Mouse (Mus musculus): Measurements from ENCODE around the gene Aplp2.

Gene Aplp2

GRCm38 (mm10) chr9:31226541-31226940, 14.9 kb upstream of the Aplp2 start:
- DNase-seq (ENCODE audit: low read depth, low spot score), result no peak

GRCm38 (mm10) chr9:31225808-31226207, 14.2 kb upstream of the Aplp2 start:
- DNase-seq (ENCODE audit: low read depth, low spot score), result peak; percentile 47

DNA sequence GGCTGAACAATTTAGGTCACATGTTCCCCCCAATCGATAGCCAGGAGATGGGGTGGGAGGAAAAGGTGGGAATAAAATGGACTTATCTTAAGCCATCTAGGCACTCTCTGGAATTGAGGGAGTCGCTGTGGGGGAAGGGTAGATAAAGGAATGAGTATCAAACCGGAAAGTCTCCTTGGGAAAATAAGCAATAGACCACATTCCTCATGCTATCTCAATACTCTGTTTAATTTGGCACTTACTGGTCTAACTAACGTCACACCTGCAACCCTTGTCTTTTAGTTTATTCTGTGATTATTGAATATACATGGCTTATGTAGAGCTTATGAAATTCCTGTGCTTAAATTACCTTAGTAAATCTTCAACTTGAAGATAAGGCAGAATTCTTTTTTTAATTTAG, 11.9 kb upstream of the Aplp2 start:
- DNase-seq (ENCODE audit: low read depth, low spot score), result no peak

GRCm38 (mm10) chr9:31221170-31221569, 9.6 kb upstream of the Aplp2 start:
- DNase-seq (ENCODE audit: low read depth, low spot score), result no peak

DNA sequence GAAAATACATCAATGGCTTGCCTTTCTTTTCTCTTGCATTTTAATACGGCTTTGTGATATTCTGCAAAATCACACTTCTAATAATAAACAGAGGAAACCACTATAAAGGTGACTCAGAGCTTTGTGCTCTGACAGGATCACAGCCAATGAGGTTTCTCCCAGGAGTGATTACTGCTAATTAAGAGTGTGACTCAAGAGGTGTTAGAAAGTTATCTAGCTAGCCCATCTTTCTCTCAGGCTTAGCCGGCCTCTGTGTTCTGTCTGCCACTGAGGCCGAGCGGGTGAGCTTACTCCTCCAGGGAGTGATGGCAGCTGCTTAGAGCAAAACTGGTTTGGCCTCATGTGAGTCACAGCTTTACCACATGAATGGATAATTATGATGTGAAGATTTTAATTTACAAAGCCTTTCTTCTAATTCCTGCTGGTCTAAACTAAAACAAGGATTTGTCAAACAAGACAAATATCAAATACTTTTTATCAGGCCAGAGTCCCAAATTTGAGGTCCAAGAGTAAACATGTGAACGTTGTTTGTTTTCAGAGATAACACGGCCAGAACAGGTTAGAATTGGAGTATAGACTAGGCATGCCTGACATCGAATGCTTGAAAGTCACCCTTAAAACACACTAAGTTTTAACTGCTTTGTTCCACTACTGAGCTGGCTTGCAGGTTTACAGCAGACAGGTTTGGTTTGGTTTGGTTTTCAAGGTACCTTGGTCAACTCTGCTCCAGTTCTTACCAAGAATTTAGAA, 6.2 kb upstream of the Aplp2 start:
- no peak for DNase-seq (ENCODE audit: low read depth, low spot score)

DNA sequence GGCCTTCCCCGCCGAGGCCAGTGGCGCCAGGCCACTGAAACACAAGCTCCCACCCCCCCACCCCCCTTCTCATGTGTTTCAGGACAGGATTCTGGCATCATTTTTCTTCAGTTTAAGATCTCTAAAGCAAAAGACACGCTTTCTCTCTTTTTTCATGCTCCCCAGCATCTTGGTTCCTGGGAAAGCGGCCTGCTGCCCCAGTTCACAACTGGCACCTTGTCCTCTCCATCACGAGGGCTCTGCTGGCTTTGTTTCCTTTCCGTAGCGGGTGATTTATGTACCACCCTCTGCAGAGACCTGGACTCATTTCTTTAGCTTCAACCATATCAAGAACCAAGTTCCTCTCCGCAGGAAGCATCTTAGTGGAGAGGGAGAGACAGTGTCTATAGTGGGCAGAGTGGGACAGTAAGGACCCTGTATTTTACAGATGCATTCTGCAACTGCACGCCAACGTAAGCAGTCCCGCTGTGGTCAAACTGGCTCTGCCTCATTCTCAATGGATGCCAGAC, 939 bp upstream of the Aplp2 start:
- DNase-seq (ENCODE audit: low read depth, low spot score), result no peak

DNA sequence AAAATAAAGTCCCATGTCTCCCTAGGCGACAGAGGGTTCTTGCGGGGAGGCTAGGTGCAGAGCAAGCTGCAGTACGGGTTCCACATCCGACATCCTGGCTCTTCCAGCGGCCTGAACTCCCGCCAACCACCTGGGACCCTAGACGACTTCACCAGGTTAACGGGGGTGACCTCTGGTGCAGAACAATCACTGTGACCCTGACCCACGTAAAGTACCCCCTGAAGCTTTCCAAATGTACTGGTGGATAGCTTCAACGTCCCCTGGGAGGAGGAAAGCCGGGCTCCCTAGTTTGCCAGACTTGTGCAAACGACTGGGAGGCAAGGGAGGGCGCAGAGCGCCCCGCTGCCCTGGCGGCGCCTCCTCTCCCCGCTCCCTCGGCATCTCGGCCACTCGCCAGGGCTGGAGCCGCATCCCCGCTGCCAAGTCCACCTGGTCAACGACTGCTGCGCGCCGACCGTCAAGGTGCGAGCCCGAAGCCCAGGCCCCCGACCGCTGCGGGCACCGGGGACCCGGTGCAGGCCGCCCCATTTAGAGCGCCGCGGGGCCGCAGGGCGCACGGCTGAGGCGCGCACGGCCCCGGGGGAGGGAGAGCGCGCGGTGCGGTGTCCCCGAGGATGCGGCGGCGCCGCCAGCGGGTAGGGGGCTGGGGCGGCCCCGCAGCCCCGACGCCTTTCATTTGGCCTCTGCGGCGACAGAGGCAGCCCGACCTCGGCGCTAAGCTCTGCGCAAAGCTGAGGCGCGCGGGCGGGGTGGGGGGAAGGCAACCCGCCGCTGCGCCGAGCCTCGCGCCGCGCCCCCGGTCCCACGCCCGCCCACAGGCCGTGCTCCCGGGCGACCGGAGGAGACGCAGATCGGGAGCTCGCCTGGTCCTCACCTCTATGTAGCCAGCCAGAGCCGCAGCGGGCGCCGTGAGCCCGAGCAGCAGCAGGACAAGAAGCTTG, 596 bp downstream of the Aplp2 start:
- no peak for DNase-seq (ENCODE audit: low read depth, low spot score)

GRCm38 (mm10) chr9:31210163-31210562, 1.5 kb downstream of the Aplp2 start:
- no peak for DNase-seq (ENCODE audit: low read depth, low spot score)

GRCm38 (mm10) chr9:31209502-31209901, 2.1 kb downstream of the Aplp2 start:
- no peak for DNase-seq (ENCODE audit: low read depth, low spot score)

DNA sequence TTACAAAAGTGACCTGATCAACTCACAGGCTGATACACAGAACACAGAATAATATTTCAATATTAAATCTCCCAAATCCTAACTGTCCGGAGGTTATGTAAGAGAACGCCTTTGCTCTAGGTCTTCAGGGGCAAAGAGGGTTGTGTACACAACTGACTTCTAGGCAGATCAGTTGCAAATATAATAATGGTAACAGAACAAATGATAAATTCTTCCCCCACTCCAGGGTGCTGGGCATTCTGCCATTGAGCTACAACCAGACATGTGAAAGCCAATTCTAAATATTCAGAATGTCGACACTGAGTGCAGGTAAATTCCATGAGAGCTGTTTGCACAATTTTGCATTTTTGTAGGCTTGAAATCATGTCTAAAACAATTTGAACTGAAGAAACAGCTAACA, 3.9 kb downstream of the Aplp2 start:
- no peak for DNase-seq (ENCODE audit: low read depth, low spot score)

DNA sequence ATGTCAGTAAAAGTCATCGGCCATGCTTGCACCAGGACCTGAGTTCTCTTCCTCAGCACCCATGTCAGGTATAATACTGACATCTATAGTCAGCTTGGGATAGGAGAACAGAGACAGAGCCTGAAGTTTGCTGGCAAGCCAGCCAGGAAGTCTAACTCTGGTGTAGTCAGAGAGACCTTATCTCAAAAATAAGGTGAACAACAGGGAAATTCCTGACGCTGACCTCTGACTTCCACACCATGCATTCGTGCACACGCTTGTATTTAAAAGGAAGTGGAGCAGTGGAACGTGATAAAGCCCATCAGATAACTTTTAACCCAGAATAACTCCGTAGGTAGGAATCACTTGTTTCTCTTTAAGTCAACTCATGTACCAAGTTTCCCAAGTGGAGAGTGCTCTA, 6.9 kb downstream of the Aplp2 start:
- DNase-seq (ENCODE audit: low read depth, low spot score), result no peak

- DNase-seq (ENCODE audit: low read depth, low spot score), result peak; percentile 47
Observed at GRCm38 (mm10) chr9:31203571-31204210, 7.9 kb downstream of the Aplp2 start.

GRCm38 (mm10) chr9:31203068-31203467, 8.5 kb downstream of the Aplp2 start:
- DNase-seq (ENCODE audit: low read depth, low spot score), result no peak

GRCm38 (mm10) chr9:31198614-31199013, 13.0 kb downstream of the Aplp2 start:
- DNase-seq (ENCODE audit: low read depth, low spot score), result no peak

- DNase-seq (ENCODE audit: low read depth, low spot score), result no peak
Observed at GRCm38 (mm10) chr9:31197782-31198181, 13.8 kb downstream of the Aplp2 start.

- DNase-seq (ENCODE audit: low read depth, low spot score), result no peak
Observed at GRCm38 (mm10) chr9:31196742-31197141, 14.9 kb downstream of the Aplp2 start.

DNA sequence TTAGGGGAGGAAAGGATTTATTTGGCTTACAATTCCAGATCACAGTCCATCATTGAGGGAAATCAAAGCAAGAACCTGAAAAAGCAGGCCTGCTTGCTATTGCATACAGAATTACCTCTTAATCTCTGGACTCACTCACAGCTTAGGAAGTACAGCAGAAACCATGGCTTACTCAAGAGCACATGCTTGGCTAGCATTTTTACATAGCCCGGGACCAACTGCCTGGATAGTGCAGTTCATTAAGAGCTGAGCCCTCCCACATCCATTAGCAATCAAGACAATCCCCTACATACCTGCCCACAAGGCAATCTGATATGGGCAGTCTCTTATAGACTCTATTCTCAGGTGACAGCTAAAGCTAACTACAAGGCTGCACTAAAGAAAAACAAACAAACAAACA, 16.0 kb downstream of the Aplp2 start:
- no peak for DNase-seq (ENCODE audit: low read depth, low spot score)

- no peak for DNase-seq (ENCODE audit: low read depth, low spot score)
Observed at GRCm38 (mm10) chr9:31192378-31192777, 19.2 kb downstream of the Aplp2 start.

GRCm38 (mm10) chr9:31191543-31191942, 20.1 kb downstream of the Aplp2 start:
- DNase-seq (ENCODE audit: low read depth, low spot score), result no peak

- DNase-seq (ENCODE audit: low read depth, low spot score), result no peak
Observed at GRCm38 (mm10) chr9:31189194-31189593, 22.4 kb downstream of the Aplp2 start.

DNA sequence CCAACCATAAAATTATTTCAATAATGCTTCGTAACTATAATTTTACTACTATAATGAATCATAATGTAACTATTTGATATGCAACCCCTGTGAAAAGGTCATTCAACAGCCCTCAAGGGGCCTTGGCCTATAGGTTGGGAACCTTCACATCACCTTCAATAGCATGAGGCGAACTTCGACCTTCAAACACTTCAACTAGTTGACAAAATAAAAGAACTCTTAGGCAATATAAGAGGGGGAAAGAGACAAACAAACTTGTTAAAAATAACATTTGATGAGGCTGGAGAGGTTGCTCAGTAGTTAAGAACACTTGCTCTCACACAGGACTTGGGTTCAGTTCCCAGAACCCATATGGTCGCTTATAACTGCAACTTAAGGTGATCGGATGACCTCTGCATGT, 27.2 kb downstream of the Aplp2 start:
- no peak for DNase-seq (ENCODE audit: low read depth, low spot score)

DNA sequence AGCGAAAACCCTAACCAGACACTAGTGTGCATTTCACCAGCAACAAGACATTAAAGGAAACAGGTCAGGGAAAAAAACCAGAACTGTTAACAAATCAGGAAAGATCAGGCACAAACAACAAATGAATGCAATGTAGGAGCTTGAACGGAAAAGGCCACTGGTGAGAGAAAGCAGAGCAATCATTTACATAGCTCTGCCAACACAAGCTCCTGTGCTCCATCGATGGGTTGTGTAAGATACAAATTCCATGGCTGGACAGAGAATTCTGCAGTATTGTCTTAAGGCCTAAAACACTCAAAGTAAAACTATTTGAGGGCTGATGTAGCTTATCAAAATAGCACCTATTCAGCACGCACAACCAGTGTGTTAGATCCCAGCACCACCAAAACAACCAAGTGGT, 28.6 kb downstream of the Aplp2 start:
- DNase-seq (ENCODE audit: low read depth, low spot score), result no peak

Data from telencephalon, adult 2 months (tissue).